Mouse (Mus musculus) hindbrain, embryonic 15.5 days (tissue): ENCODE data around the gene Ypel2. TPM values are rescaled to one million over a fixed set of nuclear protein-coding genes. Genes with fewer than 3 reads are reported as not detected.
"Not testable (repeated sequence)": the region's sequence is repeated elsewhere in the genome, so short reads cannot be mapped to it uniquely, and the experiment has no call there.

Experiments used
- ATAC-seq: fragments of 200-750 bp; cut with Nextera tagmentation; 2 replicates; pipeline ENCODE4 v1.8.0; 2017; ENCODE audit warnings: low read depth, moderate number of reproducible peaks, moderate TSS enrichment; ENCODE audit not compliant: low FRiP score
- H3K27ac ChIP-seq: fragments of 300-500 bp; sonication (generic); replicated peaks from 2 replicates; pipeline ENCODE4 v1.5.1; 2015; ENCODE audit warnings: mild to moderate bottlenecking, inconsistent platforms
- H3K27me3 ChIP-seq: fragments of 300-500 bp; sonication (generic); 2 replicates; pipeline ENCODE4 v1.6.1; 2015; ENCODE audit warnings: control low read depth, inconsistent platforms
- H3K36me3 ChIP-seq: fragments of 300-500 bp; sonication (generic); 2 replicates; pipeline ENCODE4 v1.6.1; 2015; ENCODE audit warnings: control low read depth, inconsistent platforms
- H3K4me1 ChIP-seq: fragments of 300-500 bp; sonication (generic); replicated peaks from 2 replicates; pipeline ENCODE4 v1.6.1; 2015; ENCODE audit warnings: control low read depth, inconsistent platforms
- H3K4me2 ChIP-seq: fragments of 300-500 bp; sonication (generic); 2 replicates; pipeline ENCODE4 v1.6.1; 2015; ENCODE audit warnings: moderate library complexity, mild to moderate bottlenecking, inconsistent platforms
- H3K4me3 ChIP-seq: fragments of 300-500 bp; sonication (generic); 2 replicates; pipeline ENCODE4 v1.5.1; 2015; ENCODE audit warnings: mild to moderate bottlenecking, inconsistent platforms
- H3K9ac ChIP-seq: fragments of 300-500 bp; sonication (generic); 2 replicates; pipeline ENCODE4 v1.6.1; 2015; ENCODE audit warnings: inconsistent platforms
- H3K9me3 ChIP-seq: fragments of 300-500 bp; sonication (generic); 2 replicates; pipeline ENCODE4 v1.6.1; 2016; ENCODE audit warnings: control low read depth, inconsistent platforms
- WGBS: fragments of 180-500 bp; shearing (Covaris S2); methylation state at CpG from one replicate; pipeline ENCODE4 v1.1.7; 2015; 5-methylcytosine and 5-hydroxymethylcytosine counted together
- polyA plus RNA-seq: library from polyadenylated mRNA; unstranded; fragments of >200 nt; fragmentation: Nextera tagmentation; extraction: Ambion mirVana; gene quantifications from 2 replicates; pipeline ENCODE4 v1.2.1, GENCODE M21; 2015

Ypel2 gene
- polyA plus RNA-seq: 4.2 and 5.1 TPM in 2 replicates

DNA sequence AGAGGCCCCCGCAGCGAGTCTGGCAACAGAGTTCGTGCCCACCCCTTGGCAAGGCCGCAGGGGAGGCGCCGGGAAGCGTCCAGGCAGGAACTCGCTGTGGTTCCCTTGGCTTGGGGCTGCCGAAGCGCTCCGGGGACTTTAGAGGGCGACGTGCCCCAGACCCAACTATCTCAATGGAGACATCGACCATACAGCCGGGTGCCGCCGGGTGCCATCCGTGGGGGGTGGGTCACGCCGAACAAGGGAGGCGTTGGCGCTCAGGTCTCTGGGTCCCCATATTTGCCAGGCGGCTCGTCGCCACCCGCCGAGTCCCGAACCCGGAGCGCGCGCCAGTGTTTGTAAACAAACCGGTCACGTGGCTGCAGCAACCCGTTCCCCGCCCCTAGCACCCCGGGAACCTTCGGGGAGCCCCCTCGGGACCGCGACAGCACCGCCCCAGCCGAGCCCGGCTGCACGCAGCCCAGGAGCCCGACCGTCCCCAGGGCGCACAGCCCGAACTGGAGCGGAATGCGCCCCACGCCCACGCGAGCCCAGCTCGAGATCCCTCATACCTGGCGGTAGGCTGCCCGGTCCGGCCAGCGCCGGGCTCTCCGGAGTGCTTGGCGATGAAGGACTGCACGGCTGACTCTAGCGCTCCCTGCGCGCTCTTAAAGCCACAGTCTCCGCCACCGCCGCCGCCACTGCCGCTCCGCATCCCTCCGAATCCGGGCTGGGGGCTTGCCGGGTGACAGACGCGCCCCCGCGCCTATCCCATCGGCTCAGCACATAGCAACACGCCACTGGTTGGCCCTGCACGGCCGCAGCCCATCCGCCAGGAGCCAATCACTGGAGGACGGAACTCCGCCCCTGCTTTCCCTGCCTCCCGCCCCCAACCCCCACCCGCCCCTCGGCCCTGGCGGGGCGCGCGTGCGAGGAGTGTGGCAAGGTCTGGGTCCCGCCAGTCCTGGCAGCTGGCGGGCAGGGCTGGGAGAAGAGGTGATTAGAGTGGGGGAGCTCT is at the start of gene Ypel2:
Ypel2 (minus strand) TSS at position 667 of the 997 bp plus-strand sequence.
- WGBS: under 1% methylated on average over 95 of the region's 96 CpGs
- Histone ChIP-seq H3K36me3 (no peaks in the 10 kb centered on the region), H3K4me1 (peaks cover 51% of the 10 kb centered on the region), H3K27me3 (no peaks in the 10 kb centered on the region), H3K4me3 (peak within 1 kb of the TSS; percentile 85), H3K27ac (peak within 1 kb of the TSS; percentile 85), H3K4me2 (peak within 1 kb of the TSS; percentile 84), H3K9ac (peak within 1 kb of the TSS; percentile 64), H3K9me3 (no peaks in the 10 kb centered on the region)
- peak; percentile 100 for ATAC-seq

DNA sequence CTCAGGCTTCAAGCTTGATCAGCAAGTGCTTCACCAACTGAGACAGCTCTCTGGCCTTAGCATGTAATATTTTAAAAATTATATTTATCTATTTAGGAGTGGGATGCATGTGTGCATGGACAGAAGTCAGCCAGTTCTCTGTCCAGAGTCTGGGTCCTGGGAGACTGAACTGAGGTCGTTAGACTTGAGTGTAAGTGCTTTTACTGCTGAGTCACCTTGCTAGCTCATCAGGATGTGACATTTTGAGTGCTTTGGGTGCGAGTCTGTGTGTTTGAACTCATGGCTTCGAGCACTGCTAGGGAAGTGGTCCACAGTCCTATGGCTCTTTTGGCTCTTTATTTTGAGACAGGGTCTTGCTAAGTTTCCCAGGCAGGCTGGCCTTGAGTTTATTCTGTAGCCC is 49.5 kb upstream of the Ypel2 start:
- H3K9me3 ChIP-seq: no peaks in the 10 kb centered on the region
- no peak overlapping the region for H3K4me3 ChIP-seq
- no peak for ATAC-seq
- no peak overlapping the region for H3K4me2 ChIP-seq
- H3K27me3 ChIP-seq: no peaks in the 10 kb centered on the region
- peaks cover 86% of the 10 kb centered on the region for H3K36me3 ChIP-seq
- H3K4me1 ChIP-seq: no peaks in the 10 kb centered on the region
- H3K9ac ChIP-seq: no peak overlapping the region
- H3K27ac ChIP-seq: no peak overlapping the region
- 89% methylated on average over 3 of the region's 3 CpGs for WGBS

DNA sequence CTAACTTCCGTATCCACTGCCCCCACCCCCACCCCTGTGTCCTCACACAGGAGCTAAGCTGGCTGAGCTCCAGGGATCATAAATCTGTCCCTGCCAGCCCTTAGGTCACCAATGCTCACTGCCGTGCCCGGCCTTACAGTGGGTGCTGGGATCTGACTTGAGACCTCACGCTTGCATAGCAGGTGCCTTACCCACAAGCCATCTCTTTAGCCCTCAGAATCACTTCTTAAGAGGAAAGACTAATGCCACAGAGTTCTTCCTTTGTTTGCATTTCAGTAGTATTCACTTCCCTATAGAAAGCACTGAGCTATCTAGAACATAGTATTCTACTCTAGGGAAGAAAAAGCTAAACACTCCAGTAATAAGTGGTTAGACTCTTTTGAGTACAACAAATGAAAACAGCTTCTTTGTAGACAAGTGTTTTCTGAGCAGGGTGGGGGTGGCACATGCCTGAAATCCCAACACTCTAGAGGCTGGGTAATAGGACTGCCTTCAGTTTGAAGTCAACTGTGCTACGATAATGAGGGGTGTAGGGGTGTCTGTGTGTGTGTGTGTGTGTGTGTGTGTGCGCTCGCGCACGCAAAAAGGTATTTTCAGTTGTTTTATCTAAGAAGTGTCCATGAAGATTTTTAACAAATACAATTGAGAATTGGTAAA is 45.9 kb upstream of the Ypel2 start:
- H3K4me2 ChIP-seq: no peak overlapping the region
- H3K36me3 ChIP-seq: peaks cover 85% of the 10 kb centered on the region

DNA sequence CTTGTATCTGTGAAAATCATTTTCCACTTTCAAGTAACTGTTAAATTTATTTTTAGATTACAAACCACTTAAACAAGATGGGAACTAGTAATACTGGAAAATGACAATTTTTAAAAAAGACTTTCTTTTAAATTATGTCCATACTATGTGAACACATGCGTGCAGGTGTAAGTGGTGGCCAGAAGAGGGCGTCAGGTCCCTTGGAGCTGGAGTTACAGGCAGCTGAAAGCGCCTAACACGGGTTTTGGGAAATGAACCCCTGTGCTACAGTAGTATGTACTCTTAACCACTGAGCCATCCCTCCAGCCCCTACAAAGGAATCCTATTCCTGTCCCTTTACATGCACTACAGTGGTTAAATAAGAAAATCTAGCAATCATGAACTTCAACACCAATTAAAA is 42.7 kb upstream of the Ypel2 start:
- Histone ChIP-seq H3K9me3 (no peaks in the 10 kb centered on the region), H3K4me1 (no peaks in the 10 kb centered on the region), H3K27ac (no peak overlapping the region), H3K4me2 (no peak overlapping the region), H3K9ac (no peak overlapping the region), H3K36me3 (peaks cover 76% of the 10 kb centered on the region), H3K27me3 (no peaks in the 10 kb centered on the region), H3K4me3 (no peak overlapping the region)
- WGBS: 70% methylated on average over 4 of the region's 4 CpGs
- no peak for ATAC-seq

More for the DNA sequence above, 45.9 kb upstream of the Ypel2 start:
- Histone ChIP-seq H3K4me1 (no peaks in the 10 kb centered on the region), H3K4me3 (no peak overlapping the region), H3K9ac (no peak overlapping the region), H3K27me3 (no peaks in the 10 kb centered on the region), H3K9me3 (no peaks in the 10 kb centered on the region), H3K27ac (no peak overlapping the region)
- no peak for ATAC-seq
- 82% methylated on average over 9 of the region's 9 CpGs for WGBS

DNA sequence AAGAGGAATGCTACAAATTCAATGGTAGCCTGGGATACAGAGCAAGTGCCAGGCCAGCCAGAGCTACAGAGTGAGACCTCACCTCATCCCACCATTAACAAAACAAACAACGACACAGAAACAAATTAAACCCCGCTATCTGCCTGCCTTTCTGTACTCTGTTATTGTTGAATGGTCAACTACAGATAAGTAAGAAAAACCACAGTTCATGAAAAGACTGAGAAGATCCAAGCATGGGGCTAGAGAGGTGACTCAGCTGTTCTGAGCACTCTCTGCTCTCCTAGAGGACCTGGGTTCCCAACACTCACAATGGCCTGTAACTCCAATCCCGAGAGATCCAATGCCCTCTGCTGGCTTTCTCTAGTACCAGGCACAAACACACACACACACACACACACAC is 34.7 kb upstream of the Ypel2 start:
- Histone ChIP-seq H3K4me3 (no peak overlapping the region), H3K36me3 (peaks cover 7% of the 10 kb centered on the region), H3K9ac (no peak overlapping the region), H3K27me3 (no peaks in the 10 kb centered on the region), H3K4me1 (no peaks in the 10 kb centered on the region), H3K9me3 (no peaks in the 10 kb centered on the region), H3K27ac (no peak overlapping the region), H3K4me2 (no peak overlapping the region)
- WGBS: 99% methylated on average over 3 of the region's 3 CpGs
- no peak for ATAC-seq

DNA sequence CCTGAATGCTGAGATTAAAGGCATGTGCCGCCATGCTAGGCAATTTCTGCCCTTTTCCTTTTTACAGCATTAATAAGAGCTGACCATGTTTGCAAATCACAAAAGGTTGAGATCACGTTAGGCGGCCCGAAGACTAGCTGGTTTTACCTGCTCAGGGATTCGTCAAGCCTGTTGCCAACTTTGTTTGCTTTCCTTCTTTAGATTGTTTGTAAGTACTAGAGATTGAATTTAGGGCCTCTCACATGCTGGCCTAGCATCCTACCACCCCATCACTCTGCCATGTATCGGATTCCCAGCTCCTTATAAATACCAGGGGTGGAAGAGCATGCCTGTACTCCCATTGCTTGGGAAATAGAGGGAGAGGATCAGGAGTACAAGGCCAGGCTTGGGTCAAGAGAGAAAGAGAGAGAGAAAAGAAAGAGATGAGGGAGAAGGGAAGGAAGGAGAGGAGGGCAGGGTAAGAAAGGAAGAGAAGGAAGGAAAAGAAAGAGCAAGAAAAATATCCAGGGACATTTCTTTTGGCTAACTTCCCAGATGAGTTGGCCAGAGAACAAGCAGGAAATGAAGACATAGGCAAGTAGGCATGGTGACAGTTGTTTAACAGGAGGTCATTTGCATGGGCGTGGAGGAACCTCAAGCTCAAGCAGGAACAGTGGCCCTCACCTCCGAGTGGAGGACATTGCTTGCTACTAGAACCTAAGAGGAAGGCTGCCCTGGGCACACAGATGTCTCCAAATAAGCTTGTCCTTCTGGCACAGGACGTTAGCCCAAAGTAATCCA is 32.8 kb upstream of the Ypel2 start:
- Histone ChIP-seq H3K9ac (no peak overlapping the region), H3K27ac (no peak overlapping the region), H3K9me3 (no peaks in the 10 kb centered on the region), H3K36me3 (no peaks in the 10 kb centered on the region), H3K4me2 (no peak overlapping the region), H3K4me3 (no peak overlapping the region), H3K4me1 (no peaks in the 10 kb centered on the region), H3K27me3 (no peaks in the 10 kb centered on the region)
- ATAC-seq: no peak
- 81% methylated on average over 9 of the region's 9 CpGs for WGBS

DNA sequence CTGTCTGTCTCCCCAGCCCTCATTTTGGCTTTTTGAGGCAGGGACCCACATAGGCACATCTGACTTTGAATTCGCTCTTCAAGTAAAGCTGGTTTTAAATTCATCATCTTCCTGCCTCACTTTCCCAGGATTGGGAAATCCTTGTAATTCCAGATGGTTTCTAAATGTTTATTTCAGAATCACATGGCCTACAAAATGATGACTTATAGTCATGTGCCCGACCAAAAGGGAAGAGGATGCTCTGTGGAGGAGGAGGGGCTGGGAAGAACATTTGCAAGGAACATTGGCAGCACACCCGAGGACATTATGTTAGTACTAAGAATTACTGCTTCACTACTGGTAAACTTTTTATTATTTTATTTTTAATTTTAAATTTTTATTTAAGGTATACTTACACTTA is 31.8 kb upstream of the Ypel2 start:
- Histone ChIP-seq H3K4me3 (no peak overlapping the region), H3K4me1 (no peaks in the 10 kb centered on the region), H3K27ac (no peak overlapping the region), H3K9ac (no peak overlapping the region), H3K4me2 (no peak overlapping the region), H3K36me3 (no peaks in the 10 kb centered on the region), H3K9me3 (no peaks in the 10 kb centered on the region), H3K27me3 (no peaks in the 10 kb centered on the region)
- no peak for ATAC-seq
- 77% methylated on average over 3 of the region's 3 CpGs for WGBS

DNA sequence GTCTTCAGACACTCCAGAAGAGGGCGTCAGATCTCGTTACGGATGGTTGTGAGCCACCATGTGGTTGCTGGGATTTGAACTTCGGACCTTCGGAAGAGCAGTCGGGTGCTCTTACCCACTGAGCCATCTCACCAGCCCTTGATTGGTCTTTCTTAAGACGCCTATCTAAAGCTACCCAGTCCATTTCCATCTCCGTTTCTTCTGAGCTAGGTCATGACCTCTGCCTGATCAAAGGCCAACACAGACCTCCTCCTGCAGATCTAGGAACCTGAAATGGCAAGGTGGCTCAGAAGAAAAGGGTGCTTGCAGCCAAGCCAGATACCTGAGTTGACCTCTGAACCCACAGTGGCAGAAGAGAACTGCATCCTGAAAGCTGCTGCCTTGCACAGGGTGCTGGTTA is 29.7 kb upstream of the Ypel2 start:
- not testable (repeated sequence) for H3K9ac ChIP-seq, ATAC-seq, H3K9me3 ChIP-seq, H3K27me3 ChIP-seq, H3K27ac ChIP-seq, H3K4me3 ChIP-seq, H3K4me2 ChIP-seq, H3K4me1 ChIP-seq, H3K36me3 ChIP-seq
- 73% methylated on average over 8 of the region's 8 CpGs for WGBS

DNA sequence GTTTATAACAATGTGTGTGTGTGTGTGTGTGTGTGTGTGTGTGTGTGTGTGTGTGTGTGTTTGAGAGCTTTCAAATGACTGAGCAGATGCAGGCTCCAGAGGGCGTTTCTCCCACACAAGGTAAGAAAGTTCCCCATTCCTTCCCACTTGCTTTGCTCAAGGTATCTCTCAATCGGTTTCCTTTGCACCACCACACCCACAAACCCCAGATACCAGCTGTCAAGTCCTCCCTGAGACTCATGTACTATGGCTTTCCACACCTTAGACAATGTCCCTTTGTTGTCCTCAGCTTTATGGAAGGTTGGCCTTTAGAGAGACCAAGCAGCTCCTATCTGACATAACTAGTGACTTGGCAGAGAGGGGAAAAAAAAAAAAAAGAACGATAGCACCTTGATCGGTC is 29.3 kb upstream of the Ypel2 start:
- no peak overlapping the region for H3K27ac ChIP-seq
- no peak overlapping the region for H3K9ac ChIP-seq
- no peaks in the 10 kb centered on the region for H3K9me3 ChIP-seq
- no peaks in the 10 kb centered on the region for H3K36me3 ChIP-seq
- no peak overlapping the region for H3K4me3 ChIP-seq
- H3K27me3 ChIP-seq: no peaks in the 10 kb centered on the region
- ATAC-seq: no peak
- no peaks in the 10 kb centered on the region for H3K4me1 ChIP-seq
- no peak overlapping the region for H3K4me2 ChIP-seq
- 90% methylated on average over 4 of the region's 4 CpGs for WGBS

DNA sequence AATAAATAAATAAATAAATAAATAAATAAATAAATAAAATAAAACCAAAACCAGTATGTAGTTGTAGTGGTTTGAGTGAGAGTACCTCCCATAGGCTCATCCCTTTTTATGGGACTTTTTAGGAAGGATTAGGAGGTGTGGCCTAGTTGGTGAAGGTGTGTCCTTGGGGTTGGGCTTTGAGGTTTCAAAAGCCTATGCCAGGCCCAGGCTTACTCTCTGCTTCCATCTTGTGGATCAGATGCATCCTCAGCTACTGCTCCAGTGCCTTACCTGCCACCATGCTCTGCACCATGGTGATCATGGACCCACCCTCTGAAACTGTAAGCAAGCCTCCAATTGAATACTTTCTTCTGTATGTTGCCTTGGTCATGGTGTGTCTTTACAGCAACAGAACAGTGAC is 28.0 kb upstream of the Ypel2 start:
- Histone ChIP-seq H3K9ac (no peak overlapping the region), H3K4me3 (no peak overlapping the region), H3K27ac (no peak overlapping the region), H3K4me1 (no peaks in the 10 kb centered on the region), H3K4me2 (no peak overlapping the region), H3K36me3 (no peaks in the 10 kb centered on the region), H3K27me3 (no peaks in the 10 kb centered on the region), H3K9me3 (no peaks in the 10 kb centered on the region)
- no peak for ATAC-seq

DNA sequence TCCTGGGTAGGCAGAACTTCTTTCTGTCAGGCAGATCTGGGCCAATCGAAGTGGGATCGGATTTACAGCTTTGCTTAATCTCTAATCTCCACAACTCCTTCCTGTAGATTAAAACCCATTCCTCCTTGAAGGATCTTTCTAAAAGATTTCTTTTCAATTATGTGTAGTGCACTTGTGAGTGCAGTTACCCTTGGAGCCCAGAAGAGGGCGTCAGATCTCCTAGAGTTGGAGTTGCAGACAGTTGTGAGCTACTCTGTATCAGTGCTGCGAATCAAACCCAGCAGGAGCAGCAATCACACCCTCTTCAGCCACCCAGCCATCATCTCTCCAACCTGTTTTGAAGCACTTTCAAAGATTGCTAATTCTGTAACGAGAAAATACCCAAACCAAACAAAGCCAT is 26.9 kb upstream of the Ypel2 start:
- H3K9ac ChIP-seq: no peak overlapping the region
- no peak overlapping the region for H3K4me2 ChIP-seq
- H3K9me3 ChIP-seq: no peaks in the 10 kb centered on the region
- no peak for ATAC-seq
- H3K27ac ChIP-seq: no peak overlapping the region
- WGBS: 80% methylated on average over 5 of the region's 5 CpGs
- H3K4me3 ChIP-seq: no peak overlapping the region
- no peaks in the 10 kb centered on the region for H3K36me3 ChIP-seq
- H3K27me3 ChIP-seq: no peaks in the 10 kb centered on the region
- no peaks in the 10 kb centered on the region for H3K4me1 ChIP-seq

DNA sequence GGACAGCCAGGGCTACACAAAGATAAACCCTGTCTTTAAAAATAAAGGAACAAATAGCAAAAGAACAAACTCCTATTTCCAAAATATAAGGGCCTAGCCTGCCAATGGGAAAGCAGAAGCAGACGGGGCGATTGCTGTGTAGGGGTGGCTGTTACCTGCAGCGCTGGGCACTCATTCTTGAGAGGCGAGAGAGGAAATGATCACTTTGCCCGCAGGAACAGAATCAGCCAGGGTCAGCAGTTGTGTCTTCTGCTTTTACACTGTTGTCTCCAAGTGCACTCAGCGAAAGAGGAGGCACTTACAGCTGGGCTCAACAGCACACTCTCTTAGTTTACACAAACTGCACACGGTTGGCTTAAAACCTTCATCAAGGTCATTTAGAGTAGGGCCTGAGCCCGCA is 25.9 kb upstream of the Ypel2 start:
- Histone ChIP-seq H3K4me2 (no peak overlapping the region), H3K4me3 (no peak overlapping the region), H3K9me3 (no peaks in the 10 kb centered on the region), H3K27me3 (no peaks in the 10 kb centered on the region), H3K36me3 (no peaks in the 10 kb centered on the region), H3K27ac (no peak overlapping the region), H3K9ac (no peak overlapping the region), H3K4me1 (no peaks in the 10 kb centered on the region)
- ATAC-seq: no peak
- 91% methylated on average over 8 of the region's 8 CpGs for WGBS
